Mouse (Mus musculus) forebrain, embryonic 10.5 days (tissue): ENCODE results near the gene Crip2. TPM values are rescaled to one million over a fixed set of nuclear protein-coding genes. Genes with fewer than 3 reads are reported as not detected.

Experiments used
- DNase-seq: peaks from one replicate; pipeline ENCODE4 v3.0.0-alpha.2; 2017; ENCODE audit warnings: low spot score; ENCODE audit errors: extremely low spot score
- H3K27ac ChIP-seq: fragments of 300-500 bp; sonication (generic); 2 replicates; pipeline ENCODE4 v1.5.1; 2016; ENCODE audit warnings: mild to moderate bottlenecking
- H3K27me3 ChIP-seq: fragments of 300-500 bp; sonication (generic); 2 replicates; pipeline ENCODE4 v1.6.1; 2016; ENCODE audit warnings: mild to moderate bottlenecking; ENCODE audit not compliant: poor library complexity, severe bottlenecking
- H3K36me3 ChIP-seq: fragments of 300-500 bp; sonication (generic); replicated peaks from 2 replicates; pipeline ENCODE4 v1.6.1; 2016; ENCODE audit warnings: mild to moderate bottlenecking, moderate library complexity
- H3K4me1 ChIP-seq: fragments of 300-500 bp; sonication (generic); 2 replicates; pipeline ENCODE4 v1.6.1; 2016
- H3K4me3 ChIP-seq: fragments of 300-500 bp; sonication (generic); 2 replicates; pipeline ENCODE4 v1.5.1; 2016; ENCODE audit warnings: mild to moderate bottlenecking, moderate library complexity
- H3K9me3 ChIP-seq: fragments of 300-500 bp; sonication (generic); 2 replicates; pipeline ENCODE4 v1.6.1; 2016; ENCODE audit warnings: mild to moderate bottlenecking, moderate library complexity
- WGBS: fragments of 180-500 bp; shearing (Covaris S2); methylation state at CpG from one replicate; pipeline ENCODE4 v1.1.7; 2016; 5-methylcytosine and 5-hydroxymethylcytosine counted together
- polyA plus RNA-seq: library from polyadenylated mRNA; unstranded; fragments of >200 nt; fragmentation: Nextera tagmentation; extraction: Ambion mirVana; gene quantifications from 2 replicates; pipeline ENCODE4 v1.2.1, GENCODE M21; 2016

Crip2 gene
- polyA plus RNA-seq, 1 experiment from 2014 or later, result 182 TPM

- H3K4me3 ChIP-seq, result no peak overlapping the region
Observed at GRCm38 (mm10) chr12:113184945-113185344, 44.9 kb downstream of the Crip2 start.

DNA sequence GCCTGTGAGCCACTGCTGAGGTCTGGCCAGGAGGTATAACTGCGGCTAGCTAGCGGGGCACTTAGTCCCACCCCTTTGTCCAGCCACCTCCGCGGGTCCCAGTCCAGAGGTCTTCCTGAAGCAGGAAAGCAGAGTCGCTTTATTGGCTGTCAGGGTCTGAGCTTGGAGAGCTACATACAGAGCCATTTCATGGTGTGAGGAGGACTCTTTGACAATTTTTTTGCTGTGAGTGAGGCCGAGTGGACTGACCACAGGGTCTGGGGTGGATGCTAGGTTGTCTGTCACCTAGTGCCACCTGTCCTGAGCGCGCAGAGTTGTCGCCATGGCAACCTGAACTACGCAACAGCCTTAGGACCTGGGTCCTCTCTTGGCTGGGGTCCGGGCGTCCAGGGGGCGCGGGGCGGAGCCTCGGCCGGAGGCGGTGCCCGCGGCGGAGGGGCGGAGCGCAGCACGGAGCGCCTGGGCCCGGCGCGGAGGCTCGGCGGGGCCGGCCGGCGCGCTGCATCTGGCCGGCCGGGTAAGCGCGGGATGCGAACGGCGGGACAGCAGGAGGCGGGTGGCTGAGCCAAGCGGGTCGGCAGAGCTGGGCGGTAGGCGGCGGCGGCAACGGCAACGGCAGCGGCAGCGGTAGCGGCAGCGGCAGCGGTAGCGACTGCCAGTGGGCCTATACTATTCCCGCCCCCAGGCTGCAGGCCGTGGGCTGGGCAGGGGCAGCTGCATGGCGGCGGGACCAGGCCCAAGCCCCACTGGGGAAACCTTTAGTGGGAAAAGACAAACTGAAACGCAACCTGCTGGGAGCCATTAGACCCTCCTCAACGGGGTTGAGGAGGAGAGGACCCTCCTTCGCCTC lies 45.6 kb downstream of the Crip2 start, which contains the start of gene Tmem121:
Gene Tmem121, plus strand, starts transcription at position 489 of the 850 bp plus-strand sequence.
- Histone ChIP-seq H3K27ac (peak within 1 kb of the TSS; percentile 83), H3K4me1 (peaks cover 32% of the 10 kb centered on the region), H3K4me3 (peak within 1 kb of the TSS; percentile 72), H3K27me3 (peaks cover 58% of the 10 kb centered on the region), H3K36me3 (peaks cover 29% of the 10 kb centered on the region), H3K9me3 (peaks cover 11% of the 10 kb centered on the region; the same call in 1 of the 2 replicates)
- peak; percentile 59 for DNase-seq
- 1% methylated on average over 63 of the region's 63 CpGs for WGBS

More at GRCm38 (mm10) chr12:113184945-113185344, 44.9 kb downstream of the Crip2 start:
- DNase-seq, result no peak
- peaks cover 11% of the 10 kb centered on the region; the same call in 1 of the 2 replicates for H3K9me3 ChIP-seq
- H3K36me3 ChIP-seq, result peaks cover 21% of the 10 kb centered on the region
- peaks cover 32% of the 10 kb centered on the region for H3K4me1 ChIP-seq
- H3K27me3 ChIP-seq, result peaks cover 58% of the 10 kb centered on the region
- H3K27ac ChIP-seq, result no peak overlapping the region
- WGBS, result 62% methylated on average over 5 of the region's 5 CpGs

DNA sequence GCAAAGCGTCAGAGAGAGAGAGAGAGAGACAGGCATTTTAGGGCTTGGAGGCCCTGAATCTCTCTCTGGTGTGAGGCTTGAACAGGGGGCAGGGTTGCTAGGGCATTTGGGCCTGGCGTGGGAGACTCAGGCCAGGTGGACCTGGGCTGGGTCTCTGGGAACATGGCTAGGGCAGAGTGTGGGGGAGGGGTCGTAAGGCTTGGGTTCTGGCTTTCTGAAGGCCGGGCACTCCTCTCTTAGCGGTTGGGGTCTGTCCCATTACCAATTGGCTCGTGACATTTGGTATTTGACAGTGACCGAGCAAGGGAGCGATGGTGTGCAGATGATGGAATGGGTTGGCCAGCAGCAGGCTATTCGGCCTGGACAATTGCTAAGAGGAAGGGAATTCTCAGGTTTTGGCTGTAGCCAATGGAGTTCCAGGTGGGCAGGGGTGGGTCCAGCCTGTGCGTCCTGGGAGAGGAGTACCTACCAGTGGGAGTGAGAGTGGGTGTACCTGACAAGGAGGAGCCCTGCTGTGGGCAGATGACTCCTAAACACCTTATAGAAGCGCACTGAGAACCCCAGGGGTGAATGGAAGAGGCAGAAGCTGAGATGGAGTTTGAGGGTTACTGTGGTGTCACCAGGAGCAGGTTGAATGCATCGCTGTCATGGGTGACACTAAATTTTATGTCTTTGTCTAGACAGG lies 46.4 kb downstream of the Crip2 start:
- Histone ChIP-seq H3K4me3 (peak overlapping the region; percentile 72), H3K4me1 (peaks cover 32% of the 10 kb centered on the region), H3K9me3 (peaks cover 11% of the 10 kb centered on the region; the same call in 1 of the 2 replicates), H3K36me3 (peaks cover 33% of the 10 kb centered on the region), H3K27me3 (peaks cover 58% of the 10 kb centered on the region), H3K27ac (peak overlapping the region; percentile 83)
- WGBS, result 36% methylated on average over 12 of the region's 12 CpGs
- DNase-seq, result no peak

GRCm38 (mm10) chr12:113187011-113187375 lies 47.0 kb downstream of the Crip2 start:
- 53% methylated on average over 4 of the region's 4 CpGs for WGBS
- H3K27ac ChIP-seq, result no peak overlapping the region
- H3K4me3 ChIP-seq, result peak overlapping the region; percentile 72
- peaks cover 33% of the 10 kb centered on the region for H3K36me3 ChIP-seq
- H3K27me3 ChIP-seq, result peaks cover 58% of the 10 kb centered on the region
- peaks cover 11% of the 10 kb centered on the region; the same call in 1 of the 2 replicates for H3K9me3 ChIP-seq
- DNase-seq, result no peak
- peaks cover 32% of the 10 kb centered on the region for H3K4me1 ChIP-seq

DNA sequence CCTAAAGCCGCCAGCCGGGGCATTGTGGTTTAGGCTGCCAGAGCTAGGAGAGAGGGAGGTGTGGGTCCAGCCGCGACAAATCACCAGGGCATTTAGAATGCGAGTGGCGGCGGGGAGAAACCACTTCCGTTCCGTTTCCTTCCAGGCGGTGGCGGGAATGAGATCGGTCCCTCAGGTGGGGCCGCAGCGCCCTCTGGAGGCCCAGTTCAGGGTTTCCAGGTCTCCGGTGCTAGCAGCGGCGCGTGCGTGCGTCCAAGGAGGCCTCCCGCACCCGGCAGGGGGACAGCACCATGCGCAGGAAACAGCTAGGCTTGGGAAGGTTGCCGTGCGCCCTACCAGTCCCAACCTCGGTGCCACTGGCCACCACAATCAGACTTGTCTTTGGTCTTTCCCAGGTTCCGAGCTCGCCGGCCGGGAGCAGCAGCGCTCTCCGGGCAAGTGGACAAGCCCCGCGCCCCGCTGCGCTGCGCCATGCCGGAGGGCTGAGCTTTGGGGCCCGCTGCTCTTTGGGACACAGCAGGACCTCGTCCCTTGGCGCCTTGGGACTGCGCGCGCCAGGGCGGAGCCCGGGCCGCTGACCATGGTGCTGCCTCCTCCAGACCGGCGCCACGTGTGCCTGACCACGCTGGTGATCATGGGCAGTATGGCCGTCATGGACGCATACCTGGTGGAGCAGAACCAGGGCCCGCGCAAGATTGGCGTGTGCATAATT lies 47.7 kb downstream of the Crip2 start:
- H3K4me3 ChIP-seq, result peak overlapping the region; percentile 72
- H3K27me3 ChIP-seq, result peaks cover 58% of the 10 kb centered on the region
- WGBS, result 4% methylated on average over 56 of the region's 56 CpGs
- peaks cover 11% of the 10 kb centered on the region; the same call in 1 of the 2 replicates for H3K9me3 ChIP-seq
- H3K36me3 ChIP-seq, result peaks cover 33% of the 10 kb centered on the region
- peak overlapping the region; percentile 78 for H3K27ac ChIP-seq
- DNase-seq, result peak; percentile 87
- H3K4me1 ChIP-seq, result peaks cover 32% of the 10 kb centered on the region

DNA sequence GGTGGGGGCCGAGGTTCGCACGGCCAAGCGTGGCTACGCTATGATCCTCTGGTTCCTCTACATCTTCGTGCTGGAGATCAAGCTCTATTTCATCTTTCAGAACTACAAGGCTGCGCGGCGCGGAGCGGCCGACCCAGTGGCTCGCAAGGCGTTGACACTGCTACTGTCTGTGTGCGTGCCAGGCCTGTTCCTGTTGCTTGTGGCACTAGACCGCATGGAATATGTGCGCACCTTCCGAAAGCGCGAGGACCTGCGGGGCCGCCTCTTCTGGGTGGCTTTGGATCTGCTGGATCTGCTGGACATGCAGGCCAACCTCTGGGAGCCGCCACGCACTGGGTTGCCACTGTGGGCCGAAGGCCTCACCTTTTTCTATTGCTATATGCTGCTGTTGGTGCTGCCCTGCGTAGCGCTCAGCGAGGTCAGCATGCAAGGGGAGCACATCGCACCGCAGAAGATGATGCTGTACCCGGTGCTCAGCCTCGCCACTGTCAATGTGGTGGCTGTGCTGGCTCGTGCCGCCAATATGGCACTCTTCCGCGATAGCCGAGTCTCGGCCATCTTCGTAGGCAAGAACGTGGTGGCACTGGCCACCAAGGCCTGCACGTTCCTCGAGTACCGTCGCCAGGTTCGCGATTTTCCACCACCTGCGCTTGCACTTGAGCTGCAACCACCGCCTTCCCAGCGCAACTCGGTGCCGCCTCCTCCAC lies 48.5 kb downstream of the Crip2 start:
- Histone ChIP-seq H3K9me3 (peaks cover 11% of the 10 kb centered on the region; the same call in 1 of the 2 replicates), H3K4me1 (peaks cover 32% of the 10 kb centered on the region), H3K36me3 (peaks cover 33% of the 10 kb centered on the region), H3K27ac (no peak overlapping the region), H3K27me3 (peaks cover 57% of the 10 kb centered on the region), H3K4me3 (peak overlapping the region; percentile 72)
- WGBS, result 90% methylated on average over 51 of the region's 51 CpGs
- no peak for DNase-seq

DNA sequence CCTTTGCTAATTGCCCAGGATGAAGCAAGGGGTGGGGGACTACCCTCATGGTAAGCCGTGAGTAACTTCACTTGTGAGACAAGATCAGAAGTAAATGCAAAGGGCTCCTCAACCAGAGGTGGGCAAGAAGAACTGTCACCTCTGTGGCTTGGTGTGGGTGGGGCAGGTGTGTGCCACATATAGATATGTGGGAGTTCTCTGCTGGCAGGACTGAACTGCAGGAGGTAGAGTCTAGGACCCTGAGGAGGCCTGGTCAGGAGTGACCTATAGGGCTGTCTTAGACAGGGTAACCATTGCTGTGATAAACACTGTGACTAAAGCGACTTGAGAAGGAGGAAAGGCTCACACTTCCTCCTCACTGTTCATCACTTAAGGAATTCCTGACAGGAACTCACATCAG lies 53.4 kb downstream of the Crip2 start:
- no peak for DNase-seq
- 69% methylated on average over 2 of the region's 2 CpGs for WGBS
- Histone ChIP-seq H3K4me3 (no peak overlapping the region), H3K36me3 (peaks cover 27% of the 10 kb centered on the region), H3K27ac (no peak overlapping the region), H3K27me3 (peaks cover 9% of the 10 kb centered on the region), H3K9me3 (peaks cover 12% of the 10 kb centered on the region), H3K4me1 (no peaks in the 10 kb centered on the region; the same call in 1 of the 2 replicates)

Other genes starting within 250 kb of the Crip2 start
- gene Jag2, start 210.5 kb upstream of the Crip2 start, polyA plus RNA-seq, result 2.3 and 3.8 TPM in 2 replicates
- 61.4 and 70.4 TPM in 2 replicates for gene Nudt14, start 198.1 kb upstream of the Crip2 start, polyA plus RNA-seq
- gene Btbd6, start 163.8 kb upstream of the Crip2 start, polyA plus RNA-seq, result 22.4 and 24.2 TPM in 2 replicates
- 50.8 and 58.1 TPM in 2 replicates for gene Brf1, start 139.5 kb upstream of the Crip2 start, polyA plus RNA-seq
- gene Pacs2, start 125.7 kb upstream of the Crip2 start, polyA plus RNA-seq, result 16.9 and 18.3 TPM in 2 replicates
- gene Tex22, start 65.7 kb upstream of the Crip2 start, polyA plus RNA-seq, result not detected in 2 replicates
- gene Mta1, start 42.0 kb upstream of the Crip2 start, polyA plus RNA-seq, result 21.2 and 22.7 TPM in 2 replicates
- 59.2 and 59.5 TPM in 2 replicates for gene Crip1, start 6.1 kb downstream of the Crip2 start, polyA plus RNA-seq
- gene Tedc1, start 16.2 kb downstream of the Crip2 start, polyA plus RNA-seq, result 66.4 and 69.6 TPM in 2 replicates
- gene Tmem121, start 45.7 kb downstream of the Crip2 start, polyA plus RNA-seq, result 18.7 and 20.3 TPM in 2 replicates